Mouse (Mus musculus): ENCODE measurements around the gene Plaa.

The Plaa gene

DNA sequence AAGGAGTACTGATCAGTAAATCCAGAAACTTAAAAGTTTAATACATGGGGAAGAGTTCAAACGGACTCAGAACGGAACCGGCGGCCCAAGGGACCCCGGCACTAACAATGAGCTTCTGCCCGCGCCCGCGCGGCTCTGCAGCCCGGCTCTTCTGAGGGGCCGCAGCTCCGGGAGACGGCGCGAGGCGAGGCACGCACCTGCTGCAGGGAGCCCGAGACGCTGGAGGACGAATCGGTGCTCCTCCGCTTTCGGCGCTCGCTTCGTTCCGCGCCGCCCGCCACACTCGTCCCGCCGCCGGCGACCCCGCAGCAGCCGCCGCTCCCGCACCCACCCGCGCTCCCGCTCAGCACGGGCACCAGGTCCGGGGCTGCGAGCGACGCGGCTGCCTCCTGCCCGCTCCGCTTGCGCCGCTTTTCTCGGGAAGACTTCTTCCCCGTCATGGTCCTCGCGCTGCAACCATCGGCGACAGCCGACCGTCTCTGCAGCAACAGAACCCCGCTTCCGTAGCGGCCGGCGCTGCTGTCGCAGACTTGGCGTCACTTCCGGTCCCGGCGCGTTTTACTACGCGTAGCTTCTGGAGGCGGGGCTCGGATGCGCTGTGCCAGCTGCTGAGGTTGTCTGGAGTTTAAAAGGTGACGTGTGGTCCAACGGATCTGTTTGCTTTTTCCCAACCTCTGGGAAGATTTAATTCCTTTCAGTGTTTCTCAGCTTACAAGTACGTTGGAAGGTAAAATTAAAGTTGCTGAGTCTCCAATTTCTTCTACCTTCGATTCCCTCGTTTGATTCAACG lies 46.6 kb downstream of the Plaa start, which contains the start of the genes Gm10306 and Caap1:
Gene Gm10306, plus strand, starts transcription at position 282 of the 790 bp plus-strand sequence.
Gene Caap1, minus strand, starts transcription at position 532 of the 790 bp plus-strand sequence.
- DNase-seq (ENCODE audit: low spot score), result peak; percentile 92

DNA sequence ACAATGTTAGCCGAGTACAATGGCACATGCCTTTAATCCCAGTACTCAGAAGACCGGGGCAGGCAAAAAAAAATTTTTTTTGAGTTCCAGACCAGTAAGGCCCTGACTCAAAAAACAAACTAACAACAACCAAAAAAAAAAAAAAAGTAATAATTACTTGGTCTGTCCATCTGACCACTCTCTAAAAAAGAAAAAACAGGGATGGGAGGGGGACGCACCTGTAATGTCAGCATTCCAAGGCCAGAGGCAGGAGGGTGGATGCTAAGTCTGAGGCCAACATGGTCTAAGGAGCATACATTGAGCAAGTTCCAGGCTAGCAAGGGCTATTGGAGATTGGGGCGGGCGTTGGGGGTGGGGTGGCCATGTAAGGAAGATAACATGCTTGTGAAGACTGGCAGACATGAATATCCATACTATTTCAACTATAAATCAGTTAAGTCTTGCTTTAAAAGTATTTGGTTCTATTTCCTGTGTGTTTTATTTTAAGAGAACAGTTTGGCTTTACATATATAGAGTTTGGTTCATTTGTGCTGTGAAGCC lies 48.0 kb downstream of the Plaa start:
- DNase-seq (ENCODE audit: low spot score), result no peak

DNA sequence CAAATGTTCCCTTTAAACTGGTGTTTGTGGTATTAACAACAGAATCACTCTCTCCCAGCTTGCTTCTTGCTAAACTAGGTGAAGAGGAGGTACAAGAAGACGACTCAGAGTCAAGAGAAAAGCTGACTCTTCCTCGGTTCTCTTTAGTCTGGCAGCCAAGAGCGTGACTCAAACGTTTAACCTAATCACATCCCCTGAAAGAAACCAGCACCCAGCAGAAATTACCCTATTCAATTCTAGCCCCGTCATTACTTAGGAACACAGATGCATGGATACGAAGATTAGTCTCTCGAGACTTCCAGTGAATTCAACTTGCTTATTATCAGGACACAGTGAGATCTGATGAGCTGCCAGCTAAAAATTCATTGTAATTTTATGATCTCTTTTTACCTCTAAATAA lies 58.7 kb downstream of the Plaa start:
- DNase-seq (ENCODE audit: low spot score), result no peak

DNA sequence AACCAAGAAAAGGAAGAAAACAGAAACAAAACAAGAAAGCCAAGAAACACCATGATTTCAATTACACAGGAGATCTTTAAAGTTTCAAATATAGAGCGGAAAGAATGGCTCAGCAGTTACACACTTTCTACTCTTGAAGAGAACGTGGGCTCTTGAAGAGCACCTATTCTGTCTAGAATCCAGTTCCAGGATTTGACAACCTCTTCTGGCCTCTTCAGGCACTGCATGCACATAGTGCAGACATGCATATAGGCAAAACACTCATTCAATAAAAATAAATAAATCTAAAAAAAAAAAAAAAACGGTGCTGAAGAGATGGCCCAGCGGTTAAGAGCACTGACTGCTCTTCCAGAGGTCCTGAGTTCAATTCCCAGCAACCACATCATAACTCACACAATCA lies 60.0 kb downstream of the Plaa start:
- no peak for DNase-seq (ENCODE audit: low spot score)

DNA sequence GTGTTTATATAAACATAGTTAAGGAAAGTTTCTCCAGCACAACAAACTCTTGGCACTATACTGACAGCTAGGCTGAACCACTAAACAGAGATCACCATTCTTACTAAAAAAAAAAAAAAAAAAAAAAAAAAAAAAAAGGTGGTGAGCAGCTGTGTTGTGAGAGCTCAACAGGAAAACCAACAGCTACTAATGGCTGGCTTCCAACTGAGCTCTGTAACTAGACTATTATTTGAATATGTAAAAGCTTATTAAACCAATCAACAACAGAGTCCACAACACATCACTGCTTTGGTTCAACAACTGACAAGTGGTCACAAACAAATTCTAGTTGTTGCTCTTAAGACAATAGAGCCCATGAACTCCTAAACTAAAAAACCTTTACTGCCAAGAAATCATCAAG lies 69.8 kb downstream of the Plaa start:
- no peak for DNase-seq (ENCODE audit: low spot score)

DNA sequence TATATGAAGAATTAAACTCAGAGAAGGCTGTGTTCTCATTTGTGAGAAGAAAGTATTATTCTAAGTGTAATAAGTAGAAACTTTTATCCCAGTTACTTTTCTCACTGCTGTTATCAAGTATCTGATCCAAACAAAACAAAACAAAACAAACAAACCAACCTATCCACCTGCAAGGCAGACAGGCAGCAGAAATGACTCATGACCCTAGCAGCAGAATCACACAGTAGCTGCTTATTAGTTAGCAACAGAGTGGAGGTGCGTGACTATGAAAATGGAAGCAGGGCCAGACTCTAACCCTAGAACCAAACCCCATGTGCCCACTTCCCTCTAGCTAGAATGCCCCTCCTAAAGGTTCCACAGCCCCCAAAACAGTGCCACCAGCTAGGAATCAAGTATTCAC lies 73.6 kb downstream of the Plaa start:
- no peak for DNase-seq (ENCODE audit: low spot score)

DNA sequence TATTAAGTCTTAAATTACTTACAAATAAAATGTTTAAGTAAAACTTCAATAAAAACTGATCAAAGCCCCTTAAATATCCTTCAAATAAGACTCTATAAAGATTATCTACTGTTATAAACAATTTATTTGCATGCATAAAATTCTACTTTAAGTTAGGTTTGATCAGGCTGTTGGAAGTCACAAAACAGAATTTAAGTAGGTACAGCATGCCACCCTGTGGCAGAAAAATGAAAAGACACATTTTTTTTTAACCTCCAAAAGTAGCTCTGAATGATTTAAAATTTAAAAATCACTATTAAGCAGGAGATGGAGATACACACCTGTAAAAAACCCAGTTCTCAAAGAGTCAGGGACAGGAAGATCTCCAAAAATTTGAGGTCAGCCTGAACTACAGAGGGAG lies 79.7 kb downstream of the Plaa start:
- DNase-seq (ENCODE audit: low spot score), result peak; percentile 11

DNA sequence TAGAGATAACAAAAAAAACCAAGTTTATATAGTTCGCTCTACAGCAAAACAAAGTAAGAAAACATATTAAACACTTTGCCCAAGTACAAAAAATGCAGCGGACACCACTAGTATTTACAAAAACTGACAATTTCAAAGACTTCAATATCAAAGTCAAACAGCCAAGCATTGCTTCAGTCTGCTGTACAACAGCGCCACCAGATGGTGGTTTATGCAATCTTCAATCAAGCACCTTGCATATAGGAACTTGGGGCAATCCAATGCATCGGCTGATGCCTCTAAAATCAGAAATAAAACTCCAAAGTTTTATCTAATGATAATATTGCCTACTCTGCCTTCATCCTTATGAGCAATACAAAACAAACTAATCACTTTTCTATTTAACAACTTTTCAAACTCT lies 85.4 kb downstream of the Plaa start:
- peak; percentile 49 for DNase-seq (ENCODE audit: low spot score)

Data from layer of hippocampus, adult 11-12 months (tissue).